Comparison of ENCODE assay signal across 7 mouse cellular contexts in the genomic region with DNA sequence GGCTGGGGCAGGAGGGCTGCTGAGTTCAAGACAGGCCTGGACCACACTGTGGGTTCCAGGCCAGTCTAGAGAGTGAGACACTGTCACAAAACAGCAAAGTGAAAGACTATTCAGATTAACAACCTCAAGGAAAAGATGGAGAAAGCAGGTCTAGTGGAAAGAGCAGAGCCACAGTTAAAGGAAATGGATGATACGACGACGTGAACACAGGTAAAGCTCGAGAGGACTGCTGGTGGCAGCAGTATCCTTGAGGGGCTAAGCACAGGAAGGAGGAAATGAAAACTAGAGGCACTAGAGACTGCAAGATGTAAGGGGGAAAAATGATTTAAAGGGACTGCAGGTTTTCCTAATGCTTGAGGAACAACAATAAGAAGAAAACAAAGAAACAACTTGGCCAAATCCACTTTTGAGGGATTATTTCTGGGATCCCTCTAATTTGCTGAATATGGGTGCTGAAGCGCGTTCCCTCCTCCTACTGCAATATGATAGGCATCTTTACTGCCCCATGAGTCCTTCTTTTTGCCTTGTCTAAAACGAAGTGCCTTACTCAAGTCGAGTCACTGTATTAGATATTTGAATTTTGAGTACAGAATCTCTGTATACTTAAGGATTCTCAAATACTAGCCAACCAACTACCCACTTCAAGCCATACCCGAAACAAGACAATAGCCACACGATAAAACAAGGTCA. TPM values are rescaled to one million over a fixed set of nuclear protein-coding genes. Genes with fewer than 3 reads are reported as not detected.
DNase-seq lines count a peak whose midpoint lies in the region; ATAC-seq and TF ChIP-seq lines count a peak whose summit lies in the region.

No protein-coding gene starts in this region.

- ATAC-seq in megakaryocyte, adult 5-6 weeks (ENCODE audit: poor library complexity, severe bottlenecking), result no peak
- ATAC-seq in embryonic facial prominence, embryonic 12.5 days (ENCODE audit: insufficient number of reproducible peaks, insufficient read depth, low FRiP score, low TSS enrichment), result no peak
- ATAC-seq in intestine, postnatal 0 days, result no peak
- ATAC-seq in inflammation-experienced regulatory T-cells, adult 6 months, result no peak

- H3K4me1 ChIP-seq in megakaryocyte, embryonic 14.5 days, result peaks cover 57% of the 10 kb centered on the region
- peaks cover 8% of the 10 kb centered on the region for H3K4me1 ChIP-seq in embryonic facial prominence, embryonic 12.5 days
- H3K4me1 ChIP-seq in intestine, postnatal 0 days (replicated peaks; ENCODE audit: control insufficient read depth, insufficient read depth, low read length), result no peaks in the 10 kb centered on the region

- no peak overlapping the region for H3K27ac ChIP-seq in embryonic facial prominence, embryonic 12.5 days
- H3K27ac ChIP-seq in intestine, postnatal 0 days (ENCODE audit: low read depth, low read length), result peak overlapping the region; percentile 95; the same call in 1 of the 2 replicates

- WGBS in embryonic facial prominence, embryonic 12.5 days, result 16% methylated on average over 10 of the region's 10 CpGs
- 6% methylated on average over 10 of the region's 10 CpGs for WGBS in intestine, postnatal 0 days

- peak; percentile 6; the same call in 1 of the 2 replicates for TF ChIP-seq CTCF in intestine, postnatal 0 days (IDR thresholded peaks at IDR 0.05; ENCODE audit: low read depth)

- H3K27me3 ChIP-seq in megakaryocyte, embryonic 14.5 days (replicated peaks), result peaks cover 3% of the 10 kb centered on the region
- 0 out of 2 replicates have a peak, but pooled peaks cover 4% of the 10 kb centered on the region for H3K27me3 ChIP-seq in embryonic facial prominence, embryonic 12.5 days
- no peaks in the 10 kb centered on the region for H3K27me3 ChIP-seq in intestine, postnatal 0 days (replicated peaks; ENCODE audit: control insufficient read depth, insufficient read depth, low read length)

- peak; percentile 6 for DNase-seq in retina, embryonic 14.5 days (ENCODE audit: low spot score)
- DNase-seq in right cerebral cortex, adult 2 months (ENCODE audit: low spot score in 2 of 2), result no peak

- peak overlapping the region; percentile 95 for H3K4me3 ChIP-seq in megakaryocyte, embryonic 14.5 days (replicated peaks)
- peak overlapping the region; percentile 98 for H3K4me3 ChIP-seq in embryonic facial prominence, embryonic 12.5 days
- H3K4me3 ChIP-seq in intestine, postnatal 0 days (ENCODE audit: low read depth, low read length), result peak overlapping the region; percentile 99

- peaks cover 30% of the 10 kb centered on the region for H3K36me3 ChIP-seq in megakaryocyte, embryonic 14.5 days (replicated peaks; ENCODE audit: low read length)
- no peaks in the 10 kb centered on the region for H3K36me3 ChIP-seq in embryonic facial prominence, embryonic 12.5 days
- no peaks in the 10 kb centered on the region for H3K36me3 ChIP-seq in intestine, postnatal 0 days (ENCODE audit: control insufficient read depth, insufficient read depth)

- peak overlapping the region; percentile 89 for H3K9ac ChIP-seq in embryonic facial prominence, embryonic 12.5 days
- peak overlapping the region; percentile 97 for H3K9ac ChIP-seq in intestine, postnatal 0 days (ENCODE audit: low read depth, low read length)

- no peaks in the 10 kb centered on the region for H3K9me3 ChIP-seq in megakaryocyte, embryonic 14.5 days
- H3K9me3 ChIP-seq in embryonic facial prominence, embryonic 12.5 days, result no peaks in the 10 kb centered on the region
- no peaks in the 10 kb centered on the region for H3K9me3 ChIP-seq in intestine, postnatal 0 days (ENCODE audit: control insufficient read depth)

- peak overlapping the region; percentile 76 for H3K4me2 ChIP-seq in embryonic facial prominence, embryonic 12.5 days (replicated peaks)
- H3K4me2 ChIP-seq in intestine, postnatal 0 days (replicated peaks; ENCODE audit: low read depth), result peak overlapping the region; percentile 93

RNA-seq across cellular contexts. Expression of gene Akirin1, which starts 1.3 kb away (rescaled TPM):
- 189 and 1,056 TPM in 2 replicates for polyA plus RNA-seq in megakaryocyte, embryonic 14.5 days (2012; ENCODE audit: insufficient read depth, low replicate concordance)
- 74.3 and 79.4 TPM in 2 replicates for total RNA-seq in megakaryocyte, adult 5-6 weeks (2015)
- total RNA-seq in megakaryocyte, adult 5-6 weeks (2017), result 34.1 and 35.0 TPM in 2 replicates
- 67.5 and 70.0 TPM in 2 replicates for polyA plus RNA-seq in embryonic facial prominence, embryonic 12.5 days (2016; fragmentation: Nextera tagmentation; extraction: Ambion mirVana)
- polyA plus RNA-seq in intestine, postnatal 0 days (2015; fragmentation: Nextera tagmentation; extraction: Ambion mirVana), result 38.0 and 46.2 TPM in 2 replicates
- polyA plus RNA-seq in inflammation-experienced regulatory T-cells, adult 6 months (2017; shearing (Covaris generic)), result 10 to 100 TPM; 10.8 to 20.6 (median 12.6) TPM

RNA-seq across cellular contexts. Expression of gene Ndufs5, which starts 30.9 kb away (rescaled TPM):
- polyA plus RNA-seq in megakaryocyte, embryonic 14.5 days (2012; ENCODE audit: insufficient read depth, low replicate concordance), result 4.2 and 79.5 TPM in 2 replicates
- total RNA-seq in megakaryocyte, adult 5-6 weeks (2015), result 109 and 130 TPM in 2 replicates
- total RNA-seq in megakaryocyte, adult 5-6 weeks (2017), result 110 and 139 TPM in 2 replicates
- 324 and 329 TPM in 2 replicates for polyA plus RNA-seq in embryonic facial prominence, embryonic 12.5 days (2016; fragmentation: Nextera tagmentation; extraction: Ambion mirVana)
- 370 and 395 TPM in 2 replicates for polyA plus RNA-seq in intestine, postnatal 0 days (2015; fragmentation: Nextera tagmentation; extraction: Ambion mirVana)
- polyA plus RNA-seq in inflammation-experienced regulatory T-cells, adult 6 months (2017; shearing (Covaris generic)), result 100 to 1,000 TPM; 125 to 184 (median 133) TPM

RNA-seq across cellular contexts. Expression of gene Rhbdl2, which starts 38.8 kb away (rescaled TPM):
- polyA plus RNA-seq in megakaryocyte, embryonic 14.5 days (2012; ENCODE audit: insufficient read depth, low replicate concordance), result not detected in 2 replicates
- not detected in 2 replicates for total RNA-seq in megakaryocyte, adult 5-6 weeks (2015)
- total RNA-seq in megakaryocyte, adult 5-6 weeks (2017), result not detected in 2 replicates
- polyA plus RNA-seq in embryonic facial prominence, embryonic 12.5 days (2016; fragmentation: Nextera tagmentation; extraction: Ambion mirVana), result 0.75 and 1.6 TPM in 2 replicates
- polyA plus RNA-seq in intestine, postnatal 0 days (2015; fragmentation: Nextera tagmentation; extraction: Ambion mirVana), result 5.5 and 5.8 TPM in 2 replicates
- polyA plus RNA-seq in inflammation-experienced regulatory T-cells, adult 6 months (2017; shearing (Covaris generic)), result under 1 TPM in 1 of 3 experiments, not detected in 2; 0.51 TPM
